Mouse (Mus musculus) kidney, embryonic 16.5 days (tissue): ENCODE results near the gene Tnip3. TPM values are rescaled to one million over a fixed set of nuclear protein-coding genes. Genes with fewer than 3 reads are reported as not detected.

ENCODE experiments used
- ATAC-seq: fragments of 200-750 bp; cut with Nextera tagmentation; 2 replicates; pipeline ENCODE4 v1.8.0; 2017; ENCODE audit warnings: moderate TSS enrichment; ENCODE audit not compliant: low FRiP score, low TSS enrichment
- H3K27ac ChIP-seq: fragments of 300-500 bp; sonication (generic); 2 replicates; pipeline ENCODE4 v1.5.1; 2014; ENCODE audit warnings: low read length
- H3K27me3 ChIP-seq: fragments of 300-500 bp; sonication (generic); 2 replicates; pipeline ENCODE4 v1.6.1; 2014; ENCODE audit warnings: low read length, control low read depth, mixed read lengths; ENCODE audit not compliant: insufficient read depth
- H3K36me3 ChIP-seq: fragments of 300-500 bp; sonication (generic); 2 replicates; pipeline ENCODE4 v1.6.1; 2014; ENCODE audit warnings: low read length, control low read depth, mixed read lengths; ENCODE audit not compliant: insufficient read depth
- H3K4me1 ChIP-seq: fragments of 300-500 bp; sonication (generic); 2 replicates; pipeline ENCODE4 v1.6.1; 2014; ENCODE audit warnings: low read length, control low read depth, mixed read lengths; ENCODE audit not compliant: insufficient read depth
- H3K4me2 ChIP-seq: fragments of 300-500 bp; sonication (generic); replicated peaks from 2 replicates; pipeline ENCODE4 v1.6.1; 2014; ENCODE audit warnings: low read depth, low read length
- H3K4me3 ChIP-seq: fragments of 300-500 bp; sonication (generic); 2 replicates; pipeline ENCODE4 v1.5.1; 2014; ENCODE audit warnings: mild to moderate bottlenecking, low read length
- H3K9ac ChIP-seq: fragments of 300-500 bp; sonication (generic); replicated peaks from 2 replicates; pipeline ENCODE4 v1.6.1; 2014; ENCODE audit warnings: low read length
- H3K9me3 ChIP-seq: fragments of 300-500 bp; sonication (generic); 2 replicates; pipeline ENCODE4 v1.6.1; 2016; ENCODE audit warnings: low read length, control low read depth
- WGBS: fragments of 180-500 bp; shearing (Covaris S2); extraction: QIAGEN DNeasy Blood & Tissue Kit; methylation state at CpG from one replicate; pipeline ENCODE4 v1.1.7; 2014; 5-methylcytosine and 5-hydroxymethylcytosine counted together
- polyA plus RNA-seq: library from polyadenylated mRNA; unstranded; fragments of >200 nt; fragmentation: Nextera tagmentation; extraction: Ambion mirVana; gene quantifications from 2 replicates; pipeline ENCODE4 v1.2.1, GENCODE M21; 2015

The Tnip3 gene
- polyA plus RNA-seq, 1 experiment from 2014 or later = 0.17 TPM

DNA sequence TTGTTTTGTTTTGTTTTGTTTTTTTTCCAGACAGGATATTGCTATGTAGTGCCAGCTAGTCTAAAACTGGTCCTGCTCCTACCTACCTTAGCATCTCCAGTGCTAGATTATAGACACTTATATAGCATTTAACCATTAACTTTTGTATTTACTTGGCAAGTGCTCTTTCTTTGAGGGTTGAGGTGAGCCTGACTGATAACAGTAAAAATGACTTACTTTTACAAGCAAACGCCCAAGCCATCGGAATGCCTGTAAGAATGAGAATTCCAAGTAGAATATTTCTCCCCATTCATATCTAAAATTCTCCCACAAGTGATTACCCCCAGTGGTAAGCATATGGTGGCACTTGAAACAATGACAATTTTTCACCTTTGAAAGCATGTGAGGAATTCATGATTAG lies 105.5 kb downstream of the Tnip3 start:
- WGBS = 84% methylated on average over 2 of the region's 2 CpGs
- Histone ChIP-seq H3K27me3 (no peaks in the 10 kb centered on the region), H3K9me3 (no peaks in the 10 kb centered on the region), H3K4me3 (no peak overlapping the region), H3K4me1 (no peaks in the 10 kb centered on the region), H3K9ac (no peak overlapping the region), H3K36me3 (no peaks in the 10 kb centered on the region), H3K27ac (no peak overlapping the region), H3K4me2 (no peak overlapping the region)
- no peak for ATAC-seq

DNA sequence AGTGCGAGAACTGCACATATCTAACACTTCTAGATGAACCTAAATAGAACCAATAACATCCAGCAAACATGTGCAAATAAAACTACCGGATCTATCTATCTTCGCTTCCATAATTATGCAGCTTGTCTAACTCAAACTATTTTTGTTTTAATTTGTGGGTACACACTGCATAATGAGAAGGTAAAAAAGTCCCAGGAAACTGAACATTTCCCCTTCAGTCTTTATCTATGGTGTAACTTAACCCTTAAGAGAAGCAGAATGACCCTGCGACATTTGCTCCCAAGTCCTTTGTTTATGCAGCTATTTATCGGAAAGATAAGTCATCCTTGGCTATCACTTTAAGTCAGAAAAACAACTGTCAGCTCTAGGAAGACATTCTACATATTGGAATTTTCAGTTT lies 107.1 kb downstream of the Tnip3 start:
- no peaks in the 10 kb centered on the region for H3K9me3 ChIP-seq
- ATAC-seq = no peak
- 51% methylated on average over 5 of the region's 5 CpGs for WGBS

DNA sequence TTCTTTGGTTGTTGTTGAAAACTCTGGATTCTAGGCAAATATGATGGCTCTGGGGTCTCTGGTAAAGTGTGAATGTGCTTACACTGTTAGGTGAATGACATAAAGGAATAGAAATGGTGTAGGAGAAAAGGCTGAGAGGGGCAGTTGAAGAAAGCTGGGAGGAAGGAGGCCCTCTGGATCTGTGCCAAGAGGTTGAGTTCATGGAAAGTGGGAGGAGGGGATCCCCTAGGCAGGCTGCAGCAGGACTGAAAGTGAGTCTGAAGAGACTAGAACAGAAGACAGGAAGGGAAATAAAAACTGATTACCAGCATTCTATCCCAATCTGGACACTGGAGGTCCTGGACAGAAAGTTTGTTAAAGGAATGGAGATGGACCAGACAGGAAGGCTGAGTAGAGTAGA lies 117.3 kb downstream of the Tnip3 start:
- H3K4me3 ChIP-seq = no peak overlapping the region
- H3K27me3 ChIP-seq = no peaks in the 10 kb centered on the region

More for the DNA sequence above, 107.1 kb downstream of the Tnip3 start:
- no peak overlapping the region for H3K27ac ChIP-seq
- H3K9ac ChIP-seq = no peak overlapping the region
- H3K27me3 ChIP-seq = no peaks in the 10 kb centered on the region
- H3K4me3 ChIP-seq = no peak overlapping the region
- no peak overlapping the region for H3K4me2 ChIP-seq
- no peaks in the 10 kb centered on the region for H3K36me3 ChIP-seq
- H3K4me1 ChIP-seq = no peaks in the 10 kb centered on the region

DNA sequence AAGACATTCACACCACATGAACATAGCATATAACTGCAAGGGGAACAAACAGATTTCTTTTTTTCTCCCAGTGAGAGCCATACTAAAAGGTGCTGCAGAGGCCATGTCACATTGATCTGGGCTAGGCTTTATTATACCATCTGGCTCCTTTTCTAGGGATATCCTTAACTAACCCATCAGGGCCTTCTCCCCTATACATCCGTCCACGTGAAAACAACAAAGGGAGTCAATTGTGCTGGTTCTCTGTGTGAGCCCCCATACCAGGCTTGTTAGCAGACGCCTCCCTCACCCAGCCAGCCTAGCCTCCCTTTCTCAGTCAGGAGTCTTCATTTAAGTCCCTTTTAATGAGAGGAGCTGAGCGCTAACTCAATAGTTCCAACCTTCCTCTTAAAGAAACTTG lies 119.0 kb downstream of the Tnip3 start:
- Histone ChIP-seq H3K27me3 (no peaks in the 10 kb centered on the region), H3K27ac (no peak overlapping the region), H3K9me3 (peaks cover 2% of the 10 kb centered on the region; the same call in 1 of the 2 replicates), H3K4me2 (no peak overlapping the region), H3K4me1 (no peaks in the 10 kb centered on the region), H3K4me3 (no peak overlapping the region), H3K9ac (no peak overlapping the region), H3K36me3 (no peaks in the 10 kb centered on the region)
- no peak for ATAC-seq
- 64% methylated on average over 4 of the region's 4 CpGs for WGBS

More for the DNA sequence above, 117.3 kb downstream of the Tnip3 start:
- H3K4me2 ChIP-seq = no peak overlapping the region
- ATAC-seq = no peak
- H3K9ac ChIP-seq = no peak overlapping the region
- H3K36me3 ChIP-seq = no peaks in the 10 kb centered on the region
- no peaks in the 10 kb centered on the region for H3K4me1 ChIP-seq
- peaks cover 5% of the 10 kb centered on the region for H3K9me3 ChIP-seq
- no peak overlapping the region for H3K27ac ChIP-seq

DNA sequence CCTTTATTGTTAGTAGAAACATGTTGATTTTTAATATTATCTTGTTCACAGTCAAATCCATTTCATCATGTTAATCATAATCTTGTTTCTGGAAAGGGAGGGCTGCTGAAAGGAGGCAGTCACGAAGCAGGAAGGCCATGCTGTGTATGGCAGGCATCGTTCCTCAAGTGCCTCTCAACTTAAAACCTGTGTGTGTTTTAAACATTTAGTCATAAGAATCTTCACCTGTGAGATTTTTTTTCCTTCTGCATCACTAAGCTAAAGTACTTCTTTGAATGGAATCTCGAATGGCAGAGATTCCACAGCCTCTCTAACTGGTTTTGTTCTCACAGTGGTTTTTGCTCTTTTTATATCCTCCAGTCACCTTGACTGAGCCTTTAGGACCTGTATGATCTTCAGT lies 121.3 kb downstream of the Tnip3 start:
- no peaks in the 10 kb centered on the region for H3K36me3 ChIP-seq
- no peaks in the 10 kb centered on the region for H3K4me1 ChIP-seq
- no peak for ATAC-seq
- no peak overlapping the region for H3K4me2 ChIP-seq
- H3K27ac ChIP-seq = no peak overlapping the region
- 76% methylated on average over 3 of the region's 3 CpGs for WGBS
- H3K4me3 ChIP-seq = no peak overlapping the region
- no peak overlapping the region for H3K9ac ChIP-seq
- no peaks in the 10 kb centered on the region for H3K9me3 ChIP-seq
- H3K27me3 ChIP-seq = no peaks in the 10 kb centered on the region

DNA sequence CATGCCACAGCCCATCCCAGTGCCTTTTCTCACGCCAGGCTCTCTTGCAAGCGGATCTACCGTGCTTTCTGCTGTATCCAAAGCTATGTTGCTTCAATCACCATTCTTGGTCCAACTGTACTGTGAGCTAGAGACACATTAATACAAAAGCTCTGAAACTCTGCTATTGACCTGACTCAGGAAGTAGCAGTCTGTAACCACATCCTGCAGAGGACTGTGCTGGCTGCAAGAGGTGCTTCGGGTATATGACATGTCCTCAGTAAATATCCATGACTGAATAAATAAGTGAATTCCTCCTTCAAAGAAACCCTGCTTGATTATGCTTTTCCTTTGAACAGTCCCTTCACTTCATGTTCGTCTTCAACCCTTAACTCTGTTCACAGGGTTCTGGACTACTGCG lies 122.6 kb downstream of the Tnip3 start:
- Histone ChIP-seq H3K36me3 (no peaks in the 10 kb centered on the region), H3K4me1 (no peaks in the 10 kb centered on the region), H3K4me2 (no peak overlapping the region), H3K27me3 (no peaks in the 10 kb centered on the region), H3K9ac (no peak overlapping the region), H3K27ac (no peak overlapping the region), H3K9me3 (no peaks in the 10 kb centered on the region), H3K4me3 (no peak overlapping the region)
- no peak for ATAC-seq
- 81% methylated on average over 6 of the region's 6 CpGs for WGBS

DNA sequence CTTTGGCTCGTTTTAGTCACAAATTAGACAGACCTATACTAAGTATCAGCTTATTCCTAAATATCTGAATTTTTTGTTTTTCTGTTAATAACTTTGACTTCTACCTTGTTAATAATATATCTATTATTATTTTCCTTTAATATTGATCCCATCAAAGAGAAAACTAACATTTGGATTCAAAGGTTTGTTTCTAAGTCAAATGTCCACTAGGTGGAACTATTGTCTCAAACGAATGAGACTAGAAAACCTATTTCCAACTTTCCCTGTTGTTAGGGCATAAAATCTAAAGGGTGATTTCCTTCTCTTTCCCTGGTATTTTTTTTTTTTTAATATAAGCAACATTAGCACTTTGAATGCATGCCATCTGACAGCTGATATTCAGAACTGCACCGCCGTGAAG lies 126.3 kb downstream of the Tnip3 start:
- Histone ChIP-seq H3K4me2 (no peak overlapping the region), H3K9ac (no peak overlapping the region), H3K27me3 (no peaks in the 10 kb centered on the region), H3K36me3 (no peaks in the 10 kb centered on the region), H3K9me3 (no peaks in the 10 kb centered on the region), H3K4me1 (no peaks in the 10 kb centered on the region), H3K4me3 (no peak overlapping the region), H3K27ac (no peak overlapping the region)
- no peak for ATAC-seq
- WGBS = 38% methylated on average over 4 of the region's 4 CpGs

DNA sequence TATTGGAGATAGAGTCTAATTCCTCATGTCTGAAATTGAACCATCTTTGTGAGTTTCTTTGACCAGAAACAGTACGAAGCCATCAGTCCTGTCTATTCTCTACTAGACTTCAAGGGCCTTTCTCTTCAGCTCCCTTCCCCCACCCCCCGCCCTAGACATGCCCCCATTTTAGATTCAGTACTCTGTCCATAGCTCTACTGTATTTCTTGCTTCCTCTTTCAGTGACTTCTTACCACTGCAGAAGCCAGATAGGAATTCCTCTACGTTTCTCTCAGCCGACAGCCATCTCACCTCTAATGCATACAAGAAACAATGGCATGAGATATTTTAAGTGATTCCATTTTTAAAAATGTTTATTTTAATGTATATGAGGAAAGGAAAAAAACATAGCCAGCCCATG lies 136.2 kb downstream of the Tnip3 start:
- H3K9ac ChIP-seq = no peak overlapping the region
- ATAC-seq = no peak
- no peak overlapping the region for H3K4me3 ChIP-seq
- WGBS = 79% methylated on average over 4 of the region's 4 CpGs
- H3K4me2 ChIP-seq = no peak overlapping the region
- no peaks in the 10 kb centered on the region for H3K4me1 ChIP-seq
- no peaks in the 10 kb centered on the region for H3K36me3 ChIP-seq
- H3K27me3 ChIP-seq = no peaks in the 10 kb centered on the region
- no peaks in the 10 kb centered on the region for H3K9me3 ChIP-seq
- H3K27ac ChIP-seq = no peak overlapping the region

DNA sequence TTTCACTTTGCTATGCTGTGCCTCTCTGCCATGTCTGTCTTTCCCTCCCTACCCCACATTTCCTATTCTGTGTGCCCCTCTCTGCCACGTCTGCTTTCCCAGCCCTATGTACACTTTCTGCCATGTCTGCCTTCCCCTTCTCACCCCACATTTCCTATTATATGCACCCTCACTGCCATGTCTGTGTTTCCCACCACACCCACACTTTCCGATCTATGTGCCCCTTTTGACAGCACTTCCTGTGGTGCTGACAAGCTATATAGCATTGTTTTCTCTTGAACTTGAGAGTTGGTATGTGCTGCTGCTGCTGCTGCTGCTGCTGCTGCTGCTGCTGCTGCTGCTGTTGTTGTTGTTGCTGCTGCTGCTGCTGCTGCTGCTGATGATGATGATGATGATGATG lies 136.9 kb downstream of the Tnip3 start:
- Histone ChIP-seq H3K4me2 (no peak overlapping the region), H3K9ac (no peak overlapping the region), H3K27me3 (no peaks in the 10 kb centered on the region), H3K4me1 (no peaks in the 10 kb centered on the region), H3K4me3 (no peak overlapping the region), H3K36me3 (no peaks in the 10 kb centered on the region), H3K9me3 (no peaks in the 10 kb centered on the region), H3K27ac (no peak overlapping the region)
- ATAC-seq = no peak
- WGBS = 60% methylated on average over 2 of the region's 2 CpGs

DNA sequence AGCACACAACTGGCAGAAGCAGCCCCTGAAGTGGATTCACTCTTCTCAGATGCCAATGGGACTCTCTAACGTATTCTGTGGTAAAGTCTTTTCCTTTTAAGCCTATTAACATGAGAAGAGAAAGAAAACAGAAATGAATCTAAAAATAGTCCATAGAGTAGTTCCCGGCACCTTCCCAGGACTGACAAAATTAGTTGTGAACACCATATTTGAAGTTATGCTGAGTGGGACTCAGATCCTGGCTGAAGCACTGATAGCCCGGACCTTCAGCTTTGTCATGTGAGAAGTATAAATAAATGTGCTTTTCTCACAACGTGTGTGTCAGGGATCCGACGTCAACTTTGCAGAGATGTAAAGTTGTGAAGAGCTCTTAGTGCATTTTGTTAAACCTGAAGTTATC lies 138.9 kb downstream of the Tnip3 start:
- WGBS = 72% methylated on average over 6 of the region's 6 CpGs
- no peak overlapping the region for H3K9ac ChIP-seq
- H3K27ac ChIP-seq = no peak overlapping the region
- H3K9me3 ChIP-seq = no peaks in the 10 kb centered on the region
- H3K4me3 ChIP-seq = no peak overlapping the region
- no peak for ATAC-seq
- no peaks in the 10 kb centered on the region for H3K36me3 ChIP-seq
- H3K4me1 ChIP-seq = no peaks in the 10 kb centered on the region
- H3K4me2 ChIP-seq = no peak overlapping the region
- H3K27me3 ChIP-seq = no peaks in the 10 kb centered on the region

DNA sequence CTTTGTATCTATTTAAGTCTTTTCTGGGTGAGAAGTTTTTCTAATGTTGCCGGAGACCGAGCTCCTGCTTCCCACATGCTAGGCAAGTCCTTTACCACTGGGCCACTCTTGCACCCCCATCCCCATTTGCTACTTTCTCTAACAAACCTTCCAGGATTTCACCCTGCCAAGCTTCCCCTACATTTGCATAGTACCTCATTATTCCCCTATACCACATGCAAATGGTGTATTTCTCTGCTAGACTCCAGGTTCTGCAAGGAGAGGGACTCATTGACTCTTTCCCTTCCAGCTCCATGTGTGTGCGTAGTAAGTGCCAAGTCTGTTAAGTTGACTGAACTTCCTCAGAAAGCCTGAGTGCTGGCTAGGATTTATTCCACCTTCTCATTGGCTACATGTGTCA lies 141.2 kb downstream of the Tnip3 start:
- Histone ChIP-seq H3K9me3 (no peaks in the 10 kb centered on the region), H3K4me3 (no peak overlapping the region), H3K9ac (no peak overlapping the region), H3K36me3 (no peaks in the 10 kb centered on the region), H3K4me1 (0 out of 2 replicates have a peak, but pooled peaks cover 3% of the 10 kb centered on the region), H3K27me3 (no peaks in the 10 kb centered on the region; the same call in 1 of the 2 replicates), H3K4me2 (no peak overlapping the region), H3K27ac (no peak overlapping the region)
- no peak for ATAC-seq
- 93% methylated on average over 3 of the region's 3 CpGs for WGBS
